Mouse (Mus musculus): ENCODE measurements around the gene Slc34a3.

DNA sequence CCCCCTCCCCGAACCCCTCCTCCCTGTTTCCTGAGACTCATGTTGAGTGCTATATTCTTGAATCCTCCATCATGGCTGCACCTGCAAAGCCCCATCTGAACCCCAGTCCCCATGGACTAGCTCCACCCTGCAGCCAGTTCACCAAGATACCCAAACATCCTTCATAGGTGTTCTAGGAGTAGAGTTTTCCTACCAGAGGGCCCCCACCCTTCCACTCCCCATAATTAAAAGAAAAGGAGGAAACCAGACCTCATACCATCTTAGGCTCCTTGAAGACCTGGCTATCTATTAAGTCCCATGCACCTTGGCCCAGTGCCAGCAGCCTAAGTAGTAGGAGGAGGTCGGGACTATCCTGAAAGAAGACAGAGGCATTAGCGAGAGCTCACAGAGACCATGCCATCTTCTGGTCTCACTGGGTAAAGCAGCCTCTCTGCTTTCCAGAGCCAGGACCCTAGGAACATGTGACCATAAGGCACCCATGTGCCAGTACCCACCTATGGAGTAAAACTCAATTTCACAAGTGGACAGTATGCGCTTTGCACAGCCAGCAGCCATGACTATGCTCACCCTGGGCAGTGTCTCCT lies 30.4 kb downstream of the Slc34a3 start:
- TF ChIP-seq CTCF (IDR thresholded peaks at IDR 0.05; ENCODE audit: control insufficient read depth, insufficient read depth, low read length): peak; percentile 24; the same call in 1 of the 2 replicates
- TF ChIP-seq POLR2A (IDR thresholded peaks at IDR 0.05; ENCODE audit: borderline replicate concordance, control insufficient read depth, low read depth, low read length): no peak

Measured in bone marrow, adult 2 months (tissue).